Mouse (Mus musculus) kidney, adult 11 months (tissue): ENCODE measurements at regions not wholly inside any gene's neighbourhood (a gene's known extent, or its start where the extent isn't known, plus 50 kb on each side); places are given as distances from the start of the nearest gene placed in this dataset.
A peak's percentile ranks its signal among the peaks of the same experiment; 100 is the strongest.

ENCODE experiments used
- DNase-seq: peaks from one replicate; pipeline ENCODE4 v3.0.0; 2022

DNA sequence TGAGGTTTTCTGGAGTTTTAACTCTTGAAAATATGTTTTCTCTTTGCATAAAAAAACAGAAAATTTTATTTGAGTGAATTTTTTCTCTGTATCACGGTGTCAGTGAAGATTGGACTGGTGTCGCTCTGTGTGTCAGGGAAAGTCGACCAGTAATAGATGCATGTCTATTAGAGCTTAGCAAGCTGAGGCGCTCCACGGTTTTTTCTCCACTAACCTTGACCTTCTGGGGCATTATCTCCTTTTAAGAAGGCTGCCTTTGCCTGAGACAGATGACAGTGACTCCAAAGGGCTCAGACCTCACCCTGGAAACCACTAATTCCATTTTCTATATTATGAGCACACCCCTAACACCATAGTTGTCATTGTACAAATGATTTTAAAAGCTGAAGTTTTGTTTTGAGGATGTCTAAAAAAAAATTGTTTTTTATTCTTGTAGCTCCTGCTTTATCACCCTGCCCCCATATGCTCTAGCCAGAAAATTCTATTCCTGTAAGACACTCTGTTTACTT lies 561.8 kb downstream of the Gm43517 start:
- DNase-seq, result no peak

DNA sequence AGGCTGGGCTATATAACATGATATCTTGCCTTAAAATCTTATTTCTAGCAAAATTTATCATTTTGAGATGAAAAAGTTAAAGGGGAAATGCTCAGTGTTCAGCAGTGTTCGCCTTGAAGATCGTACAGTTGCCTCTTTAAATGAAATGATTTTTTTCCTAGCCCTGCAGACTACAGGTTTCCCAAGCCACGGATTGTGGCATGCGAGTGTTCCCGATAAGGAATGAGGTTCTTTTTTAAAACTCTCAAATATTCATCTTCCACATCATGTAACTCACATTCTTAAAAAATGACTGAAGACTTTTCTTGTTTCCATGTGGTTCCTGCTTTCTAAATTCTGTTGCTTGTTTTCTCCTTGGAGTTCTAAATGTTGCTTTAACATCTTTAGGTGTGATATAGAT lies 566.0 kb downstream of the Gm43517 start:
- DNase-seq, result no peak

DNA sequence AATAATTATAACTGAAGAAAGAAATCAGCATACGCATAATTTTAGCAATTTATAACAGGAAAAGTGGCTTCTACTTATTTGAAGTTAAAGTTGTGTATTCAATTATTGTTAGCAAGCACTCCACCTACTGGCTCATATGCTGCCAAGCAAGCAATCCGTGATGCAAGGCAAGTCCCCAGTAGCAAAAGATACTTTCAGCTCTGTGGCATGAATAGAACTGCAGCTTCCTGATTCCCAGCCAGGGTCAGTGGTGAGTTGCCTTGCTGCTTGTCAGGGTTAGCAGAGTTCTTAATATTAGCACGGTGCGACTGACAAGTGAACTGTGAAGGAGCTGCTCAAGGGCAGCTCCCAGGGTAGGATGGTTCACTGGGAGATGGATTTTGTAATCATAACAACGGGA lies 566.8 kb downstream of the Gm43517 start:
- no peak for DNase-seq

DNA sequence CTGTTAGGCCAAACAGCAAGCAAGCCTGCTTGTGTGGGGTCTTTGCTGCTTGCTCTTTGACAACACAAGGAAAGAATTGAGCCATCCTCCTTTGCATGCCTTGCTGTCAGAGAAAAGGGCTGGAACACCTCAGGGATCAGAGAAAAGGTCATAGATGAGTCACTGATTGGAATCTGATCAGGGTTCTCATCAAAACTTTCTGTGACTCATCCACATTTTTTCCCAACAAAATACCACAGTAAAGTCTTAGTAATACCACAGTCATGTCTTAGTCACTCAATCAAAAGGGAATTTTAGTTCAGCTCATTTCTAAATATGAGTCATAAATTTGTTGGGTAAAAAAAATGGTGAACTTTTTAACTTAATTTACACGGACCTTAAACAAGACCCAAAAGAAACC lies 583.1 kb downstream of the Gm43517 start:
- DNase-seq, result no peak

DNA sequence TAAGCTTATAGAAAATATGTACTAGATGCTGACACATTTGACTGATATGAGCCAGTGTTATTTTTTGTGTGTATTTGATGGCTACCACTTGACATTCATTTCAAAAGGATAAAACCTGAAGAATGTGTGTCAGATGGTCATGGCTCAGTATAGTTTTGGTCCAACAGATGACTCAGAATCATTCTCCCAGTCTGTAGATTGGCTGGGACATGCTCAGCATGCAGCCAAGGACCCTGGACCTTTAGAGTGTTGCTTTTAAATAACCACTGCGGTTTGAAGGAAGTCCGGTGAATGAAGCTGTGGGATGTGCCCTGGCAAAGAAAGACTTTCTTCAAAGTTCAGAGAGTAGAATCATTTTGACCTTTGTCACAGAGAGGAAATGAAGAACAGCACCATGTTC lies 584.6 kb downstream of the Gm43517 start:
- DNase-seq, result no peak

DNA sequence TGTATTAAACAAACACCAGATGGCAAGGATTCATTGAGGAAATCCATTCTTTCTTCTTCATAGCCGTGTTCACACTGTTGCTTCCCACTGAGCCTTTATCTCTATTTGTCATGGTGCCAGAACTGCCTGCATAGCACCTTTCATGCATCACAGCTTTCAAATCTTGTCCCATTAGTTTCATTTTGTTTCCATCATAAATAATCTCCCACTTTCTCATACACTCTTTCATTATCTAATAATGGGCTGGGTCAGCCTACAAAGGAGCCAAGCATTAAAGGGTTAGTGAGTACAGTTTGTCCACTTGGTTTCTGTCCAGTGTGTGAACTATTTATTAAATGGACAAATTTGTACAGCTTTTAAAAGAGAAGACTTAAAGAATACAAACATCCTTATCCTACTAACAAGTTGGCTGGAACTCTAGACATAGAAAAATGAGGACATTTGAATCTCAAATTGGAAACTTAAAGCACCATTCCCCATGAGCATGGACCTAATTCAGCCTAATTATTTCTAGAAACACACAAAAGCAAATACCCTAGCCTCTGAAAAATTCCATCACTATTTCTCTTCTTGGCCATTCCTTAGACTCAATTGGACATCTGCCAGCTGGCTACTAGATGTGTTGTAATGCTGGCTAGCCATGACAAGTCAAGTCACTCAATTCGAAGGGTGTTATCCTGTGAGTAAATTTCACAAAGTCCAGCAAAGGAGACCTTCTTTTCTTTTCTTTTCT lies 589.8 kb downstream of the Gm43517 start:
- no peak for DNase-seq

DNA sequence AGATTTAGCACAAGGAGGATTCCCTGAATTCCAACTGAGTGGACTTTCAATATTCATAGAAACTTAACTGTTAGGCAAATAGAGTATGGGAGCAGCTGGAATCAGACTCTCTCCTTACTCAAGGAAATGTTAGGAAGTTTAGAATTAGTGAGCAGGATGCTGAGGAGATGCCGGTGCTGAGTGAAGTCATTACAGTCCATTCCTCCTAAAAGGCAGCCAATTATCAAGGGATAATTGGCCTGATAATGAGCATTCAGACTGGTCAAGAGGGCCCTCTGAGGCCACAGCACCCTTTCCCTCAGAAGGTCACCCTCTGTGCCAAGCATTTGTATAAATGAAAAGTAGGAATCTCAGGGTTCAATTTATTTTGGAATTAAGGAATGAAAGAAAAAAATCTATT lies 590.6 kb downstream of the Gm43517 start:
- no peak for DNase-seq

DNA sequence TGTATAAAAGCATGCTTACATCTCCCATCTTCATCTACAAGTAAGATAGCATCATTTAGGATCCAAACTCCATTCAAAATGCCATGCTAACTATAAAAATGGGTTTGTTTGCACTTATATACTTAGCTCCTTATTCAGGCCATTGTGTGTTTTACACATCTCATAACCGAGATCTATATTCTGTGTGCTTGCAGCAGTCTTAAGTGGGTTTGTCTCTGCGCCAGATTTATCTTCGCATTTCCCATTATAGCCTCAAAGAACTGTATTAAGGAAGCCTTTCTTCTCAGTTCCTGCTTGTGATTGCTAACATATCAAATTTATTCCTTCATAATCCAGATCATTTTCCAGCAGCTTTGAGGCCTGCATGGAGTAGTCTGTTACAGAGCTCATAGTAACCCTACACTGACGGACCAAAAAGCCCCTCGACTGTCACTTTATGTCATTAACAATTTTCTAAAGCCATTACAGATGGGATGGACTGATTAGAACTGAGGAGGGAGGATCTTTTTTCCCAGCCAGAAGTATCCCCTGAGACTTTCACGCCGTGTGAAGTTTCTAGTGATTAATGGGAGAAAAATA lies 607.6 kb downstream of the Gm43517 start:
- no peak for DNase-seq

DNA sequence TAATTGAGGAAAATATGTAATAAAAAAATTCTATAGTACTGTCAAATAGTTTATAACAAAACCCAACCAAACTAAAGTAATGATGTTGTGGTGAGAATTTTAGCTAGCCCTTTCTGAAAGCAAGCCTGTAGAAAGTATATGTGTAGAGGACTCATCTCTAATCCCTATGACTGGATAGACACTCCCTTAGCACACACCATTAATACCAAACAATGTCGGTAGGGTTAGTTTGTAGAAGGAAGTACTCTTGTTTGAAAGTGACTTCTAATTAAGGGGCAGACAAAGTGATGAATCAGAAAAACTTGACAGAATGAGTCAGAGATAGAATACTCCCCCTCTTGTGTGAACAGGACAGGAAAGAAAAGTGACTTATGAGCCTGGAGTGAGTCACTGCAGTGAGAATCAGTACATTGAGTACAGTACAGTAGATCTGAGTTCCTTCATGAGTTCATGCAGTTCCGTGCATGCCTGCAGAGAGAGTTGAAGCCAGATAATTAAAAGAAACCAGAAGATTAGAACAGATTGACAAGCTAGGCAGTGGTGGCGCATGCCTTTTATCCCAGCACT lies 610.0 kb downstream of the Prkd1 start:
- no peak for DNase-seq

DNA sequence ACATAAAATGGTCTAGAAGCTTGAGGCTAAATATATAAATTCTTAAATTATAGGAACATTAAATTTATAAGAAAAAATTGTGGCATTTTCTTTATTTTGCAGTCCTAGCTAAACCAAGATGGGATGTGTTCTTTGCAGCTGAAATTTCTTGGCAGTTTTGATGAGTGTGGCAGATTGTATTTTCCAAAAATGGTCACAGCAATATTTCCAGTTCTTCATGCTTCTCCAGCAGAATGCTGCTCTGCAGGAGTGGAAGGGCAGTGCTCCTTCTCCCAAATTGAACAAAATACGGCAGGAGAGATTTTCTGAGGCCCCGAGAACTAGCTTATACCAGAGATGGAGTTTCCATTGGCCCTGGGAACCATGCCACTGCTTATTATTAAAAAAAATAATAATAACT lies 587.6 kb downstream of the Prkd1 start:
- DNase-seq, result no peak

DNA sequence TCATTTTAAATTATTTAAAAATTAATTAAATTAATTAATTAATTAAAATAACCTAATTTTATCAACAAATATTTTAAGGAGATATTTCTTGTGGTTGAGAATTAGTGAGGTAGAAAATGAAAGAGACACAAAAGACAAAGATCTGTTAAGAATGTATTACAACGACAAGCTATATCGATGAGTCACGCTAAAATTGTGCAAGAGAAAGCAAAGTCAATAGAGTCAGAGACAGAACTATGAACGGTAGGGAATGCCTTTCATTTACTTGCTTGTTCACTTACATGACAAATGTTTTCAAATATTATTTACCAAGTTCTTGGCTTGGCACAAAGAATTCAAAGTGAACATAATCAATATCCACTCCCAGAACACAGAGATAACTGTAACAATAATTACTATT lies 582.5 kb downstream of the Prkd1 start:
- DNase-seq, result no peak

DNA sequence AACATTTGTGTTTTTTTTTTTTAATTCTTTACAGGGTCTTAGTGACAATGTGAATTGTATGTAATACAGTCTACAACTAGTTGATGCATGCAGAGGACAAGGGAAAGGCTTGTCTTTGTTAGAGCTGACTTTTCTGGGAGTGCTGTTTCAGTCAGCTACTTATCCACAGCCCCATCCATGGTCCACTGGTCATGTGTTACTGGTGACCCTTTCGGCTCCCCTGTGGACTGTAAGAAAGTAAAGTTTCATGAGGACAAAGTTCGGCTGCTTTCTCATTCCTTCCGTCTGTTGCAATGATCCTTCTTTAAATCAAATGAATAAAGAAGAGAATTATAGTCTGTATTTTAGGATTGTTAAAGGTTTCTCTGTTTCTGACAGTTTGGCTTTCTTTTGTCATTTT lies 577.1 kb downstream of the Prkd1 start:
- peak; percentile 8 for DNase-seq

DNA sequence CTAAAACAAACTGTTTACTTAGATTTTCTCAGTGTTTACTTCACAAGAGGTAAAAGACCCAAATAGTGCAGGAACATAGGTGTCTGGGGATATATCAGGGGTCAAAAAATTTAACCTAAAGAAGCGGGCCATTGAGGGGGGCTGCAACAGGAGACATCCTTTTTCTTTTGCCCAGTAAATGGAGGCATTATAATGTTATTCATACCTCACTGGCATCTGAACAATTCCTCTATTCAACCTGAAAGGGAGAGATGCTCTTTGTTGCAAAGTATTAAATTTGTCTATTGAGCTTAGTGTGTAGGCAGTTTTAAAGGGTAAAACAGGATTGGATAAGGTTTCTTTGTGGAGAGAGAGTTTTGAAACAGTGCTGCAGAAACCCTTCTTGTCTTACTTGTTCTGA lies 576.5 kb downstream of the Prkd1 start:
- DNase-seq, result no peak

DNA sequence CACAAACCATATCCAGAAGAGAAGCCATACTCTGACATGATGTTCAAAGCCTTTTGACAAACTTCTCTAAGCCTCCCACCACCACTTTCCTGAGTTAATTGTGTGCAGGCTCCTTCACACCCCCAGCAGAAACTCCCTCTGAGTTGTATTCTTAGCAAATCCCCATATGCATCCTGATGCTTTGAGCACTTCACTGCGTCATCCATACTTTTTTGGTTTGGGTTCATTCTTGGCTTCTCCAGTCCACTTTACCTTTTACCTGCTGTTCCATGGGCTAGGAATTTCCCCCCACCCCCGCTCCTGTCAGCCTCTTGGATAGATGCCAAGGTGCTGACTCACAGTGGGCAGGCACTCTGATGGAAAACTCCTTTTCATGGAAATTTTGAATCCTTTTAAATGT lies 575.2 kb downstream of the Prkd1 start:
- no peak for DNase-seq

DNA sequence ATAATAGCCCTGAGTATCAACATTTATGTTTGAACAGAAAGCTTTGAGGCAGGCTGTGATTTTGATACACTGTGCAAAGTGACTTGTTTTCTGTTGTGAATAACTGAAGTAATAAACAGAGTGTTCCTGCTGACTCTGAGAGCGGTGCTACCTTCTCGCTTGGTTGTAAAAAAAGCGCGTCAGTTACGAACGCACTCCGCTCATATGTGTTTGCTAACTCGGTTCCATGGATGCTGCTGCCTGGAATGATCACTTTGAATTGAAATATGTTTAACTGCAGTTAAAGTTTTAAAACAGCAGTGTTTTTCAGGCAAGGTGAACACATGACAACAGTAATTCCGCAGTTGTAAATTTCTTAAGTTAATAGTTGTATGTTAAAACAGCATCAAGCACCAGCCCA lies 567.7 kb downstream of the Prkd1 start:
- no peak for DNase-seq

DNA sequence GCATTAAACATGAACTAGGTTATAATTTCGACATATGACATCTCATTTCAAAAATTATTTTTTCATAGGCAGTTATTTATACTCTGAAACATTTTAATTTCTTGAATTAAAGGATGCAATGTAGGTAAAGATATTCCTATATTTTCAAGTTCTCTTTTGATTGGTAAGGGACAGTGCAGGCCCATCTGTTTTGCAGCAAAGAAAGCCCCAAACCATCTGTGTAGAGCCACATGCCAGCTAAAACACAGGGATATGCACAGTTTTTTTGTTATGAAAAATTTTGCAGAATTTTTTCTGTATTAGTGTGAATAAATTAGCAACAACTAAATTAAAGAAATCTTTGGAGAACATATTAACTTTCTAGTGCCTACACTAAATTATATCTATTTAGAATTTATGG lies 567.3 kb downstream of the Prkd1 start:
- no peak for DNase-seq

DNA sequence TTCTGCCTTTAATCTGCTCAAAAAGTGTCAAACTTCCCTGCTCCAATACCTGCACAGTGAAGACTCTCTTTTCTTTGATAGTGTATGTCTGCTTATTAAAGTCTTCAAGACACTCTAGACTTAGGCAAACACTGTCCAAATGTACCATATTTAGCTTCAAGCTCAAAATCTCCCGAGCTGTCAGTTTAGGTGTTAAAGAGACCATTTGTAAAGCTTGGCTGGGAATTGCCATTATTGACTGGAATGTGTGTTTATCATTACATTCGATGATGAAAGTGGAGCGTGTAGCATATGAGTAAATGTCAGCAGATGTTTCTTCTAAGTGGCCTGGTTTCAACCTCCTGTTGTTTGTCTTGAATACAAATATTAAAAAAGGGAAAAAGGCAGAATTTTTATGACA lies 564.4 kb downstream of the Prkd1 start:
- no peak for DNase-seq

DNA sequence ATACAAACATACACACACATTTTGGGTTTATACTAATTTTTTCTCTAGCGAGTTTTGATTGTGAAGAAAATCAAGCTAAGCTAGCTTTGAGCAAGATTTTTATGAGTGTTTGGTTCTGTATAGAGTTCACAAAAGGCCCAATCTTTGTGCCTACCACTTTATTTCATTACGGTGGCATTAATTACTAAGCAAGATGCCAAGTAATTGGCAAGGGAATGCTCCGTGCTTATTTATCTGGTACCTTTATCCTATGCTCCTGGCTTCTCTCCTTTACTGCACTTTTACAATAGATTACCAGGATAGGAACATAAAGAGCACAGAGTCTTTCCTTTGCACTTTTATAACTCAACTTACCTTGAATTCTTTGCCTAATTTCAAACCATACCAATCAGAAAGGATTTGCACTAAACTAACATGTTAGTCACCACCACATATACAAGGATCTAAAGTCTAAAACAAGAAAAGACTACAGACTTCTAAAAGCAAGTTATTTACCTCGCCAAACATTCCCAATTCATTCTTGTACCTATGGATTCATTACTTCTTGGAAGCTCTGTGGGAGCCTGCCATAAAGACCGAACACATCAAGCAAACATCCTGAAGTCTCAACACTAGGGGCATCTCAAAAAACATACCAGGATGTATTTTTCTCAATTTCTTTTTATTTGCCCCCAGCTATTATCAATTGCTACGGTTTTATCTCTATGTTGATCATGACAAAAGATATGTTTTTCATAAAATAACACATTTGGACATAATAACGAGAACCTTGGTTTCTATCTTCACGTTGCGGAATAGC lies 537.5 kb downstream of the Prkd1 start:
- DNase-seq, result no peak

DNA sequence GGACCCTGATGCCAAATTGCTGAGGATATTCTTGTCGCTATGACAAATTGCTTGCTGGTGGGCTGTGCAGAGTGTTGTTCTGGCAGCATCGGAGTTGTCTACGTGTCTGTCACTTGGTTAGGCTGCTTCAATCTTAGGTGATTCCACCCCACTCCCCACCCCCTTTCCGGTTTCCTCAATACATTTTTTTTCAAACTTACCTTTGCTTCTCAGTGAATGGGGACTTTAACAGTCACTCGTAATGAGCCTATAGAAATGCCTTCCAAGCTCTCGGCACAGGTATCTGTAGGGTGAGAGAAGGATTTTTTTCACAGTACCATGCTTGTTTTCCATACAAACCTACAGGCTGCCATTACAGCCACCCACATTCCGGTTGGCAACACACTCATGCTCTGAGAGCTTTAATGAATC lies 536.8 kb downstream of the Prkd1 start:
- no peak for DNase-seq

DNA sequence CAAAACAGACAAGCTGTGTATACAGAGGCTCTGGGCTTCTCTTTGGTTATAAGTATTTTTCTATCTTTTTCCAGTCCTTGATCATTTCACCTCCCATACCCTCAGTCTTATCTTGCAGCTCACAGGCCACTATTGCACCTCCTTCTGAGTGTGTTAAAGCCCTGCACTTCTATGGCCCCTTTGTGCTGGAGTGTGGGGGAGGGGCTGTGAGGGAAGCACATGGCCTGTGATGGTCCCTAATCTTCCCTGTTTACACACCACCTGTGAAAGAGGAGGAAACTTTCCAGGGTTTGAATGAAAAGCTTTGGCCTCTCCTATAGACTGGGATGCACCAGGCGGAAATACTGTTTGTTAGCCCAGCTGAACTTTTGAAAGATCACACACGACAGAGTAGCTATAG lies 533.0 kb downstream of the Prkd1 start:
- DNase-seq, result no peak

DNA sequence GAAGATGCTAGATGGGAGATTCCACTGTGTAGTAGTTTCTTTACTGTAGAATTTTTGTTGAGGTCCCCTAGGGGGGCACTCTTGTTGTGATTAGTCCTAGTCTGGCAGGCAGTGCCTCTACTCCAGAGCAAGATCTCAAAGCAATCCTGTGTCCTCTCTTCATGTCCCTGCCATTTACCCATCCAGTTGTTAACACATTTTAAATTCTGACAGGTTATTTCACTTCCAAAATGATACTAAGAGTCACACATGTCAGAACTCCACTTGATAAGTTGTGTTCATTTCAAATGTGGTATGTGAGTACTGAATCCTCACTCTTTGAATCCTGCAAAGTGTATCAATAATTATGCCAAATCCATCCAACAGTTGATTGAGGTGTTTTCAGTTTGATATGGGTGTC lies 530.6 kb downstream of the Prkd1 start:
- no peak for DNase-seq

DNA sequence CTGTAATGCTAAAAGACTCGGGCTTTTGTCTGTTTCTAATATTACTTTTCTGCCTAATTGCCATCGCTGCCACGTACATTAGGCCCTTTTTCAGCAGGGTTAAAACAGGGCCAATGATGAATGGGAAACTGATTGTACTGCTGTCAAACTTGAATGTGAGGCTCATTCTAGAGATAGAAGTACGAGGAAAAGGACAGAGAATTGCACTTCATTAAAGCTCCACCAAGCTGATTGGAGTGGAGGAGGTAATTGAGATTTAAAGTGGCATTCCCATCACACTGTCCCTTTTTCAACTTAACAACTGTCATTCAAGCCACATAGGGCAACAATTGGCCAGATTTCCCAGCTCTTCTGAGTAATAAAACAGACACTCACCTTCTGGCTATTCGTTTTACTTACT lies 526.8 kb downstream of the Prkd1 start:
- no peak for DNase-seq

DNA sequence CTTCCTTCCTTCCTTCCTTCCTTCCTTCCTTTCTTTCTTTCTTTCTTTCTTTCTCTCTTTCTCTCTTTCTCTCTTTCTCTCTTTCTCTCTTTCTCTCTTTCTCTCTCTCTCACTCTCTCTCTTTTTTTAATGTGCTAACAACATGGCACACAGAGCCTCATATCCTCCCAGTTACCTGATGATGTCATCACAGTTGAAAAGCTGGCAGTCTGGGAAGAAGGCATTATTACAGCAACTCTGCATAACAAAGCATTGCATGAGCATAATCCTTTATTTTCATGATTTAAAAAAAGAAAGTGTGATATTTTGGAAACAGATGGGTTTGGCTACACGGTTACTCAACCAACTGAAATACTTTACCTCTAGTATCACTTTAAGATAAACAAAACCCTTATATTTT lies 525.9 kb downstream of the Prkd1 start:
- DNase-seq, result no peak

DNA sequence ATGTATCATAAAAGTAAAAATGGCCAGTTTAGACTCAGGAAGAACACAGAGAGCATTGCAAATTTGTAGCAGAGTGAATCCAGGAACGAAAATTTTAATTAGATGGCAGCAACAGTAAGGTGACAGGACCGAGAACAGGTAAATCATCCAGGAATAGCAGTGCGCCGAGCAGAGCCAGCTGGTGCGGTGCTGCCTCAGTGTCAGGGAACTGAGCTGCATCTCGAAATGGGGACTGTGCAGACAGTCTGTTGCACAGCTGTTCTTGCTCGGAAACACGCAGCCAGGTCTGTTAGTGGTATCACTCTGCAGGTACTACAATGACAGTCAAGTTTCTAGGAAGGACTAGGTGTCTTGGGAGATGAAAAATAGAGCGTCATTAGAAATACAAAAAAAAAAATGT lies 490.8 kb downstream of the Prkd1 start:
- DNase-seq, result no peak
